In the genomic region with DNA sequence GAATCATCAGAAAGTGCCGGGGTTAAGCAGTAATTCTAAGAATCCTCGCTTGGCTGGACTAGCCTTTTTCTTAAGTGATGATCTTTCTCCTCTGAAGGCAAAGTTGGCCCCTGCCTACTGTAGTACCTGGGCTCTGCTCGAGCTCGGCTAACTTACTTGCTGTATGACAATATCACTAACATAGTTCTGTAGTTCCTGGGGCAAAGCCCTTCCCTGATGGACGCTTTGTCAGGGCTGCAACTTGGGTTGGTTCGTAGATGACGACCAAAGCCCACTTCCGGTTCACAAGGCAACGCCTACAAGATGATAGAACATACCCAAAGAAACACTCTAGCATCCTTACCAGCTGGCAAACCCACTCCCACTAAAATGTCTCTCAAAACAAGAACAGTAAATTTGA, we compare ENCODE assay signal across 9 mouse cellular contexts. TPM values are rescaled to one million over a fixed set of nuclear protein-coding genes. Genes with fewer than 3 reads are reported as not detected.
DNase-seq lines count a peak whose midpoint lies in the region; ATAC-seq lines count a peak whose summit lies in the region.
"Had no signal": no experiment of that assay in that cellular context is flagged by ENCODE, and none has a peak within 500 bp of the region (broad histone marks: within the 10 kb centered on the region; RNA-seq: fewer than 3 reads in every experiment).

No protein-coding gene starts in this region.

- no peak for ATAC-seq in intestine, embryonic 14.5 days (replicated peaks; ENCODE audit: low FRiP score, low TSS enrichment, low read depth)
- no peak for ATAC-seq in intestine, embryonic 15.5 days
- no peak for ATAC-seq in intestine, embryonic 16.5 days
- ATAC-seq in erythroblast, adult 5-6 weeks (replicated peaks; ENCODE audit: low FRiP score, poor library complexity, severe bottlenecking): no peak
- ATAC-seq: forebrain, embryonic 14.5 days; Patski had no signal

- H3K4me1 ChIP-seq in intestine, embryonic 14.5 days (replicated peaks; ENCODE audit: control insufficient read depth, insufficient read depth, low read length): peaks cover 11% of the 10 kb centered on the region
- H3K4me1 ChIP-seq in intestine, embryonic 15.5 days (replicated peaks): peaks cover 14% of the 10 kb centered on the region; the same call in 1 of the 2 replicates
- peaks cover 10% of the 10 kb centered on the region for H3K4me1 ChIP-seq in intestine, embryonic 16.5 days (ENCODE audit: control insufficient read depth, insufficient read depth, low read length)

- H3K4me2 ChIP-seq in intestine, embryonic 14.5 days (ENCODE audit: low read length): no peak overlapping the region
- no peak overlapping the region for H3K4me2 ChIP-seq in intestine, embryonic 15.5 days (replicated peaks)
- H3K4me2 ChIP-seq in intestine, embryonic 16.5 days (ENCODE audit: low read depth, low read length): no peak overlapping the region

- no peak overlapping the region for H3K4me3 ChIP-seq in intestine, embryonic 14.5 days (ENCODE audit: low read depth, low read length)
- no peak overlapping the region for H3K4me3 ChIP-seq in intestine, embryonic 15.5 days (replicated peaks)
- no peak overlapping the region for H3K4me3 ChIP-seq in intestine, embryonic 16.5 days (ENCODE audit: low read length)

- 85% methylated on average over 9 of the region's 9 CpGs for WGBS in intestine, embryonic 14.5 days
- 85% methylated on average over 9 of the region's 9 CpGs for WGBS in intestine, embryonic 15.5 days
- 87% methylated on average over 9 of the region's 9 CpGs for WGBS in intestine, embryonic 16.5 days

- peaks cover 1% of the 10 kb centered on the region; the same call in 1 of the 2 replicates for H3K36me3 ChIP-seq in intestine, embryonic 14.5 days (ENCODE audit: control insufficient read depth, insufficient read depth, low read length)
- H3K36me3 ChIP-seq in intestine, embryonic 15.5 days: 0 out of 2 replicates have a peak, but pooled peaks cover 3% of the 10 kb centered on the region
- H3K36me3 ChIP-seq in intestine, embryonic 16.5 days (ENCODE audit: control insufficient read depth, insufficient read depth, low read length): peaks cover under 1% of the 10 kb centered on the region; the same call in 1 of the 2 replicates

- DNase-seq in intestine, embryonic 14.5 days (ENCODE audit: low spot score): no peak
- DNase-seq in thymus, postnatal 0 days (ENCODE audit: low spot score): peak; percentile 21
- DNase-seq in thymus, postnatal 10 days (ENCODE audit: low spot score in 2 of 2): no peak
- no peak for DNase-seq in testis, postnatal 14 days (ENCODE audit: low spot score)

- H3K9me3 ChIP-seq in intestine, embryonic 14.5 days (ENCODE audit: control insufficient read depth, low read length): no peaks in the 10 kb centered on the region
- H3K9me3 ChIP-seq in intestine, embryonic 15.5 days: no peaks in the 10 kb centered on the region
- no peaks in the 10 kb centered on the region for H3K9me3 ChIP-seq in intestine, embryonic 16.5 days (ENCODE audit: control insufficient read depth, low read length)

- peak overlapping the region; percentile 52; the same call in 1 of the 2 replicates for H3K27ac ChIP-seq in intestine, embryonic 14.5 days (ENCODE audit: low read depth)
- H3K27ac ChIP-seq in intestine, embryonic 15.5 days: no peak overlapping the region
- H3K27ac ChIP-seq in intestine, embryonic 16.5 days (ENCODE audit: low read length): peak overlapping the region; percentile 69

- H3K27me3 ChIP-seq in intestine, embryonic 14.5 days (replicated peaks; ENCODE audit: control insufficient read depth, insufficient read depth, low read length): no peaks in the 10 kb centered on the region
- H3K27me3 ChIP-seq in intestine, embryonic 15.5 days (replicated peaks): no peaks in the 10 kb centered on the region
- H3K27me3 ChIP-seq in intestine, embryonic 16.5 days (replicated peaks; ENCODE audit: control insufficient read depth, insufficient read depth, low read length): no peaks in the 10 kb centered on the region
- H3K27me3 ChIP-seq: Patski had no signal

- peak overlapping the region; percentile 2; the same call in 1 of the 2 replicates for H3K9ac ChIP-seq in intestine, embryonic 14.5 days (ENCODE audit: low read length)
- H3K9ac ChIP-seq in intestine, embryonic 15.5 days: no peak overlapping the region
- no peak overlapping the region for H3K9ac ChIP-seq in intestine, embryonic 16.5 days (ENCODE audit: low read depth, low read length)

RNA-seq across cellular contexts. Expression of a gene that starts 47.7 kb away (rescaled TPM):
- 20.2 and 21.0 TPM in 2 replicates for polyA plus RNA-seq in intestine, embryonic 14.5 days (2014; fragmentation: Nextera tagmentation; extraction: Ambion mirVana)
- 22.5 and 22.9 TPM in 2 replicates for polyA plus RNA-seq in intestine, embryonic 15.5 days (2015; fragmentation: Nextera tagmentation; extraction: Ambion mirVana)
- 21.1 and 21.4 TPM in 2 replicates for polyA plus RNA-seq in thymus, postnatal 0 days (2015; fragmentation: Nextera tagmentation; extraction: Ambion mirVana)
- polyA plus RNA-seq in intestine, embryonic 16.5 days (2015; fragmentation: Nextera tagmentation; extraction: Ambion mirVana): 20.3 and 20.6 TPM in 2 replicates
- 4.8 and 7.1 TPM in 2 replicates for total RNA-seq in erythroblast, adult 5-6 weeks (2015; ENCODE audit: low replicate concordance)
- 4.9 and 6.0 TPM in 2 replicates for total RNA-seq in erythroblast, adult 5-6 weeks (2017; ENCODE audit: low replicate concordance)
